Mouse (Mus musculus) right cerebral cortex, postnatal 36 days (tissue): ENCODE results near the gene Fam83d.

Experiments used
- DNase-seq, 2 experiments: peaks; one replicate each; pipeline ENCODE4 v3.0.0; 2022; ENCODE audit warnings: low spot score in 2 of 2, mixed read lengths in 1 of 2

Gene Fam83d

GRCm38 (mm10) chr2:158745049-158745482, 22.8 kb upstream of the Fam83d start:
- DNase-seq = no peak

DNA sequence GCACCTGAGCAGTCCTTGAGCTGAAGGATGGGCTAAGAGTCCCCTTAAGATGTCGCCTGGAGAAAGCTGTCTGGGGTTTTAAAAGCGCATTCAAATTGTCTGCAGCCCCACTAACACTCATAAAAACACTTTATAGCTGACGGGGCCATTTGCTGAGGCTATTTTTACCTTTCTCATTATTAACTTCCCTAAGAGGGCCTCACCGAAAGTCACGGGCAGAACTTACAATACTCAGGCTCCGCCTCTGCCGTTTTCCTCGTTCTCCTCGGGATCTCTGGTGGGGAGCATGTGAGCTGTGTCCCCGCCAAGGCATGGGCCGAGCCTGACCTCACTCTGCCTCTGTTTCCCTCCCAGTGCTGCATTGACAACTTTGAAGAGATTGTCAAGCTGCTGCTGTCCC, 21.7 kb upstream of the Fam83d start:
- no peak for DNase-seq

GRCm38 (mm10) chr2:158749366-158749765, 18.5 kb upstream of the Fam83d start:
- no peak for DNase-seq

GRCm38 (mm10) chr2:158760231-158760630, 7.7 kb upstream of the Fam83d start:
- DNase-seq = no peak

DNA sequence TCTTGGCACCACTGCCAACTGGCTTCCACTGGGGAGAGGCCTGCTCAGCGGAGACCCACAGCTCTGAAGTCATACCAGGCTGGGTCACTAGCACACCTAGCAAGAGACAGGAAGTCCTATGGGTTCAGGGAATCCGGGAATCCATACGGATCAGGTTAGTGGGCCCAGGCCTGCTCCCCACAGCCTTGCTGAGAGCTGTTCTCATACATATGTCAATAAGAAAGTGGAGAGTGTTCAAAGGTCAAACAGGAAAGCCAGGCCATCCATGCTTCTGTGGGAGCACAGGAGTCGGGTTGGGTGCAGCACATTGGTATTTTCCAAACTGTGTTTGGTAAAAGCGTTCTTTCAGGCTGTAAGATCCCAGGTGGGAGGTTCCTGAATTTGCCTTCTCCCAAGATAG, 5.6 kb upstream of the Fam83d start:
- DNase-seq = no peak

GRCm38 (mm10) chr2:158768350-158768749, 457 bp downstream of the Fam83d start:
- no peak for DNase-seq

- no peak for DNase-seq
Measured at GRCm38 (mm10) chr2:158768771-158769170, 878 bp downstream of the Fam83d start.

GRCm38 (mm10) chr2:158770126-158770757, 2.3 kb downstream of the Fam83d start:
- no peak for DNase-seq

- no peak for DNase-seq
Measured at GRCm38 (mm10) chr2:158771066-158771763, 3.3 kb downstream of the Fam83d start.

- no peak for DNase-seq
Measured at GRCm38 (mm10) chr2:158772808-158773207, 4.9 kb downstream of the Fam83d start.

- no peak for DNase-seq
Measured at GRCm38 (mm10) chr2:158774886-158775285, 7.0 kb downstream of the Fam83d start.

DNA sequence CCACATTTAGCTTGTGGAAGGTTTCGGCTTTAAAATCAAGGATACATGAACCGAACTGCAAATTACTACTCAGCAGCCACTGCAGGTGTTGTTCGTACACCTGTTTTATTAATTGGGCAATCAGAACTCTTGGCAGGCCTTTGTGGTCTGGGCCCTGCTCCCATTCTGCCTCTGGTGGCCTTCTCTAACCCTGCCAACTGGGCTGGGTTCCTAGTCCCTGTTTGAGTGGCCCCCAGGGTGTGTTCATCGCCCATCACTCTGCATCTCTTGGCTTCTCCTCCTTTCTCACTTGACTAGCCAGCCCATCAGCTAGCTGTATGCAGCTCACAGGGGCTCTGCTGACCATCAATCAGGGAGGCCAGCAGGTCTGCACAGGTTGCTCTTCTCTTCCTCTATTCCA, 8.8 kb downstream of the Fam83d start:
- DNase-seq = no peak

DNA sequence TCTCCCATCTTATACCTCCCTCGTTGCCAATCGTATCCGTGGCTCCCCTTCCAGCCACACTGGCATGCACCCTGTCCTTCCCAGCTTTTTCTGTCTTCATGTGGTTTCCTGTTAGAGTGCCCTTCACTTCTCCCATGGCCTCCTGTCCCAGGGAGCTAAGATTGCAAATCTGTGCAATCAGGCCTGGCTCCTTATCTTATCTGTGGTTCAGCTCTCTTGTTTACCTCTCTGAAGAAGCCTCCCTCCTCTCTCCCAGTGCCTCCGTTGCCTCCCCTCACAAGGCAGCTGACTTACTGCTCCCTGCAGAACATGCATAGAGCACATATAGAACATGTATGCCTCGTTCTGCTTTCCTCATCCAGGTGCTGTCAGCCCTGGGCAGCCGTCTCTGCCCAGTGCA, 9.6 kb downstream of the Fam83d start:
- no peak for DNase-seq

DNA sequence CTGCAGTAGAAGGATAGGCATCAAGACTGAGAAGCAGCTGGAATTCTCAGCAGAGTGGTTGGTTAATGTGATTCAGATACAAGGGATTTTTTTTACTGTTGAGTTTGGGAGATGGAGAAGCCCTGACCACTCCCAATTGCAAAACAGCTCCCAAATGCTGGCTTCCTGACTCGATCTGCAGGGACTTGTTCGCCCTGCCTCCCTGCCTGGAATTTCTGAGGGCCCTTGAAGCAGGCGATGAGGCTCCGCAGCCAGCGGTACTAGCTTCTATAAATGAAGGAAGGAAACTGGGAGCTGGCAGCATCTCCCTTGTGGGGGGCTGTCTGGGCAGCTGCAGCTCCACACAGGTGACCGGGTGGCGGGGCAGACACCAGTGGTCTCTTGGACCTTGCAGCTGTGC, 10.5 kb downstream of the Fam83d start:
- DNase-seq = no peak

- DNase-seq = no peak
Measured at GRCm38 (mm10) chr2:158781126-158781525, 13.2 kb downstream of the Fam83d start.

DNA sequence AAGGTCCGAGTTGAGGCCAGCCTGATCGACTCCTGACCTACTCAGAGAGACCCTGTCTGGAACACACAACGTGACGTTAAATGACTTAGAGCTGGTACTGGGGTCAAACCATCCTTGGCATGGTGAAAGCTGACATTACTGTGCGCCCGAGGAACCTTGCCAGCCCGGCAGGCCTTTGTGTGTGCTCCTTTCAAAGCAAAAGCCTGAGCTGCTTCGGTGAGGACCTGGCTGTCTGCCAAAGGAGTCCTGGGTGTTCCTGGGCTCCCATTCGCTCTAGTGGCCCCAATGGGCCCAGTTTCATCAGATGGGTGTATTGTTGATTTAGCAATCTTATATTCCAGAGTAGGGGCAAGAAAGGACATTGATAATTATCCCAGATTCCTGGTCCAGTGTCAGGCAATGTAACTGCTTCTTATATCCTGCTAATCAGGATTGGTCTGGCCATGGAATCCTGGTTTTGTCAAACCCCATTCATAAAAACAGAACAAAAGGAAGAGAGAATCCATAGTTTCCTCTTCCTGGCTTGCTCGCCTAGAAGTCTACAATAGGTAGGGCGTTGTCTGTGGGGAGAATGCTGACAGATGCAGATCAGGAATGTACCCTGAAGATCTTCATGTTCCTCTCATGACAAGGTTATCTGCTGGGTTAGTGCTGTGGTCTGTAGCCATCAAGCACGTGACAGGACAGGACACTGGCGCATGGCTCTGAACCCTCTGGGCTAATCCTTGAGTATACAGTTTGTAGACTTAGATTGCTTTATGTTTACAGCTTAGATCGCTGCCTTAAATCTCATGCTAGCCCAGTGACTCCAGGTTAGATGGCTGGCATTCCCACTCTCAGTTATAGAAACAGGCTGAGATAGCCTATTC, 19.3 kb downstream of the Fam83d start:
- DNase-seq = no peak

DNA sequence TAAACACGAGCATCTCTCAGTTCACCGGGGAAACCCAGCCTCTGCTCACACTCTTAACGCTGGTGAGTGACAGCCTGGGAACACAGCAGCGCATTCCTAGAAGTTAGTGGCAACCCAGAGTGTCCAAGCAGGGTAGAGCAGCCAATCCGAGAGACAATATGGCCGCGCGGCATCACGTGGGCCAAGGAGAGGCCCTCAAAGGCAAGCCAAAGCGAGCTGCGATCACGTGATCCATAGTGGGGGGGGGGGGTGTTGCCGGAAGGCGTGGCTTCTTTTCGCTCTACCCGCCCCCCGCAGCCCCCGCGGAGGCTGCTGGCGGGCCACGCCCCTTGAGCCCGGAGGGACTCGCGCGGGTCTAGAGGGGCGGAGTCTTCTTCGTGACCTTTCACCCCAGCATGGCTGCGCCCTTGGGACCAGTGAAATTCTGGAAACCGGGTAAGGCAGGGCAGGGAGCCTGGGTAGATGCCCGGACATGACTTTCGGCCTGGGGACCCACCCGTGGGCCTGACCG, 26.7 kb downstream of the Fam83d start, which contains the start of gene Dhx35:
Gene Dhx35 (plus strand): TSS at position 314 of the 511 bp plus-strand sequence.
- peak; percentile 95 to 97 for DNase-seq

DNA sequence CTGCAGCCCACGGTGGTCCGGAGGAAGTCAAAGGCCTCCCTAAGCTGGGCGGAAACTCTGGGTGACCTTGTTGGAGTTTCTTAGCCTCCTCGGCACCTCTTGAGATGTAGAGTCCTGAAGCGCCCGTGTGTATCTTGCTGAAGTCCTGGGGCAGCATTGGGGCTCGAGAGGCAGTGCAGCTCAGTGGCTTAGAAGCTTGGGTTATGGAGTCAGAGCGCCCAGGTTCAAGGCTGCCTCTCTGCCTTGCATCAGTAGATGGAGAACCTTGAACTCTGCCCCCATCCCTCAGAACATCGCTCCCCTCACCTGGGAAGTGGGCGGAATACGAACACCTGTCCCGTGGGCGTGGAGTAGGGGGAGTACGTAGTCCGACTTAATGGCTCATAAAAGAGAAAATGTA, 27.1 kb downstream of the Fam83d start:
- no peak for DNase-seq

GRCm38 (mm10) chr2:158795875-158796274, 28.0 kb downstream of the Fam83d start:
- DNase-seq = no peak

DNA sequence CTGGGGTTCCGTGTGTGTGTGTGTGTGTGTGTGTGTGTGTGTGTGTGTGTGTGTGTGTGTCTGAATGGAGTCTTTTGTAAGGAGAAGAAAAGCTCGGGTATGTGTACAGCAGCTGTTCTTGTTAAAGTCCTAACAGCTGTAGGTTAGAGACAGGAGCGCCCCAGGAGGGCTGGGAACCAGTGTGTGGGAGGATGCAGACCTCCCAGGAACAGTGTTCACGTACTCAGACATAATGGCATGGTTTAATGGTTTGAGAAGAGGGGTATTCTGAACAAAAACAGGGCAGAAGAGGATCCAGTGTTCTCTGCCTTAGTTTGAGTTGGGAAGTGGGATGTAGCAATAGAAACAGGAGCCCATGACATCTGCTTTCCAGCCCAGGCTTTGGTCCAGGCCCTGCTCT, 31.4 kb downstream of the Fam83d start:
- DNase-seq = no peak

DNA sequence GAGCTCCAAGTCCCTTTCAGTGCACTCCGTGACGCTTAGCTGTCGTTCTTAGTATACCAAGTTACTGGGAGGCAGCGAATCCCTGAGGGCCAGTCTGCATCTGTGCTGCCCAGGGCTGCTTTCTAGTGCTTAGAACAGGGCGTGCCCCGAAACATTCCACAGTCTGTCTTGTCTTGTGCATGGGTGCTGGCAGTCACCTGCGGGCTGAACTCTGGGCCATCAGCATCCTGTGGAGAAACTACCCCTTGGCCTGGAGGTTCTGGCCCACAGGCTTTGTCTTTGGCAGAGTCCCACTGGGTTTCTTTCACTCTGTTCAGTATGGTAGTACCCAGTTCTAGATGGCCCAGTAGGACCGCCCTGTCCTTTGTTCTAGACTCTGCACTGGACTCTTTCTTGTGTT, 32.9 kb downstream of the Fam83d start:
- DNase-seq = no peak

DNA sequence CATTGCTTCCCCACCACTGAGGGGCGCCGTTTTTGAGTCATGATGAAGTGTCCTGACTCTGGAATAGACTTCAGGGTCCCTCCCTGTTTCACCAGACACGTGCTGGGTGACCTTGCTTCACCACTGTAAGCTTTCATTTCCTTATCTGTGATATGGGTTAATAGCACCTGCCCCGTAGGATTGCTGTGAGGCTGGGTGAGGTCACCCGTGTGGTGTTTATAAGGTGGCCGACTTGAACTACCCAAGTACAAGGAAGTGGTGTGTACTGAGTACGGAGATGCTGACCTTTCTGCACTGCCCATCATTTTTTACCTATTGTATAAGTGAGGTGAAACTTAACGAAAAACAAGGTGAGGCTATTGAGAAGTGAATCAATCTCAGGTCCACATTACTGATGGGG, 35.7 kb downstream of the Fam83d start:
- no peak for DNase-seq
